Mouse (Mus musculus): Measurements from ENCODE around the gene Zfp638.

GRCm38 (mm10) chr6:83942806-83943205, 75.9 kb downstream of the Zfp638 start:
- TF ChIP-seq CTCF (conservative IDR thresholded peaks at IDR 0.05; ENCODE audit: insufficient read depth, insufficient read length, low read depth, low read length) (no peak), POLR2A (IDR thresholded peaks at IDR 0.05; ENCODE audit: low read depth, low read length) (no peak)

Data from kidney, adult 2 months (tissue).